Mouse (Mus musculus) liver, embryonic 14.5 days (tissue): ENCODE measurements around the gene Abcc4.

Source experiments
- CTCF ChIP-seq: IDR thresholded peaks from 2 replicates; pipeline ENCODE4 v1.5.1; 2016; ENCODE audit warnings: antibody characterized with exemption, low read depth, control low read depth
- EP300 ChIP-seq: IDR thresholded peaks from 2 replicates; pipeline ENCODE4 v1.6.1; 2016; ENCODE audit warnings: antibody characterized with exemption, low read depth

DNA sequence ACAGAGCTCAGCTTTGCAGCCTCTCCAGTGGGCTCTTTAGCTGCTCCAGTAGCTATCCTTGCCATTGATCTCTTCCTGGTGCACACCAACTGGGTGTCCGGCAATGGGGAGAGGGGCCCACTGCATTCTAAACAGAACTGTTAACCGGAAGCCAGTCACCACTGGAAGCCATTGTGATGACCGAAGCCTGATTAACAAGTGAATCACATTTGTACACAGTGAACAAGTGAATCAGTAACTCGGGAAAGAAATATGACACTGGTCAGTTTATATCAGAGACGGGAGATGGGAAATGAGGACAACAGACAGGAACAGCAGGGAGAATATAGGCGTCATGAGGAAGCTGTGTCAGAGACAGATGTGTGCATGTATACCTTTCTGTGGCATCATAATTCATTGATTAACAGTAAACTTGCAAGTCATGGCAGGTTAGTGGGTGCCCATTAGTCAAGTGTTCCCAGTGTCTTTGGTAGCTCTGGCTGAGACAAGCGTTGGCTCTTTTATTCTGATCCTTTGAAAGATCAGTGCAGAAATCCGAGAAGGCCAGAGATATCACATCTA lies 45.3 kb upstream of the Abcc4 start:
- no peak for TF ChIP-seq CTCF
- no peak for TF ChIP-seq EP300
